Mouse (Mus musculus): ENCODE measurements around the gene Bri3.

DNA sequence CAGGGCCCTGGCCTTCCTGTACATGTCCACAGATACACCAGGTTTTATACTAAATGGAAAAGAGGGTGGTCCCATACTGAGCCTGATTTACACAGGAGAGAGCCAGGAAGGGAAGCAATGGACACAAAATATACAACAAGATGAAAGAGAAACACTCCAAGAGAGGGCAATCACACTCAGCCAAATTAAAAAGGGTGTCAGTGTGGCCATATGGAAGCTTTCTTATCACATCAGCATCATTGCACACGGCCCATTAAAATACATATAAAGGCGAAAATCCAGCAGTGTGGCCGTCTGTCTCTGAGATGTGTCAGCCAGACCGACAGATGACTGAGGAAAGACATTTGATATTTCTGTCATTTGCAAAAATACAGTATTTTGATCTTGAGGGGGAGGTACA is 168.5 kb downstream of the Bri3 start:
- TF ChIP-seq POLR2A (IDR thresholded peaks at IDR 0.05; ENCODE audit: control insufficient read depth, extremely low read depth, insufficient read depth, low read length, poor library complexity) (no peak), CTCF (IDR thresholded peaks at IDR 0.05; ENCODE audit: borderline replicate concordance, control insufficient read depth, extremely low read depth, insufficient read depth, low read length, poor library complexity) (no peak)

All from thymus, adult 2 months (tissue).